Mouse (Mus musculus) MEL (cell line): ENCODE measurements at regions not wholly inside any gene's neighbourhood (a gene's known extent, or its start where the extent isn't known, plus 50 kb on each side); places are given as distances from the start of the nearest gene placed in this dataset.

Source experiments
- CTCF ChIP-seq, 3 experiments: IDR thresholded peaks in 2 of 3; conservative IDR thresholded peaks in 1 of 3; 2 replicates each; pipeline ENCODE4 v1.5.1; 2011 to 2012; ENCODE audit warnings: low read length in 3 of 3, low read depth in 2 of 3, mild to moderate bottlenecking in 2 of 3, improper control_type of control experiment in 1 of 3, inconsistent platforms in 1 of 3, mixed read lengths in 1 of 3, moderate library complexity in 1 of 3; ENCODE audit not compliant: control insufficient read depth in 1 of 3, insufficient read depth in 1 of 3, poor library complexity in 1 of 3, severe bottlenecking in 1 of 3
- UBTF ChIP-seq: IDR thresholded peaks from 2 replicates; pipeline ENCODE4 v1.6.1; 2012; ENCODE audit warnings: low read depth, mild to moderate bottlenecking, inconsistent platforms, low read length, improper control_type of control experiment, moderate library complexity, borderline replicate concordance; ENCODE audit not compliant: insufficient read depth

GRCm38 (mm10) chr4:99491536-99492514 lies 164.3 kb upstream of the Foxd3 start:
- TF ChIP-seq CTCF (IDR thresholded peaks at IDR 0.05 in 2 of 3, conservative IDR thresholded peaks at IDR 0.05 in 1 of 3; ENCODE audit: control insufficient read depth in 1 of 3, insufficient read depth in 1 of 3, low read depth in 2 of 3, low read length in 3 of 3, poor library complexity in 1 of 3, severe bottlenecking in 1 of 3) (no peak), UBTF (no peak)
